Mouse (Mus musculus) cerebellum, adult 2 months (tissue): ENCODE results near the gene H2-DMb1.

ENCODE experiments used
- CTCF ChIP-seq: fragments of 200-500 bp; IDR thresholded peaks from 2 replicates; pipeline ENCODE4 v1.5.1; 2011; ENCODE audit warnings: low read depth, mild to moderate bottlenecking, control low read depth, low read length, moderate library complexity, borderline replicate concordance; ENCODE audit not compliant: insufficient read depth
- POLR2A ChIP-seq: fragments of 200-500 bp; IDR thresholded peaks from 2 replicates; pipeline ENCODE4 v1.6.1; 2011; ENCODE audit warnings: low read length, control low read depth, borderline replicate concordance; ENCODE audit not compliant: insufficient read depth

- TF ChIP-seq CTCF (no peak), POLR2A (no peak)
Measured at GRCm38 (mm10) chr17:34134451-34134850, 18.4 kb upstream of the H2-DMb1 start.
